Mouse (Mus musculus) CD4-positive, CD25-positive, alpha-beta regulatory T cell, adult 9 weeks (primary cell): Measurements from ENCODE around the gene Eef1a1. TPM values are rescaled to one million over a fixed set of nuclear protein-coding genes. Genes with fewer than 3 reads are reported as not detected.

ENCODE experiments used
- polyA plus RNA-seq: library from polyadenylated mRNA; unstranded; fragments of 100-300 nt; shearing (Covaris generic); gene quantifications from one replicate; pipeline ENCODE4 v1.2.1, GENCODE M21; 2017

Eef1a1 gene
- polyA plus RNA-seq, result 5,755 TPM

GRCm38 (mm10) chr9:78488890-78489420, at the start of gene Eef1a1:
Eef1a1 (minus strand) TSS chr9:78489151.

GRCm38 (mm10) chr9:78447973-78448873, 40.7 kb downstream of the Eef1a1 start, which contains the start of the genes Mto1 and Gm17324:
Mto1 (plus strand) TSS chr9:78448208.
Gm17324 (minus strand) TSS chr9:78448786.

GRCm38 (mm10) chr9:78442579-78443392, 46.2 kb downstream of the Eef1a1 start, which contains the start of gene Cgas:
Cgas (minus strand) TSS chr9:78443237.

Other genes with a start within 250 kb of the Eef1a1 start
- not detected for gene Gm3776, start 232.0 kb downstream of the Eef1a1 start, polyA plus RNA-seq
- gene Gm10639, start 199.2 kb downstream of the Eef1a1 start, polyA plus RNA-seq, result not detected
- not detected for gene Omt2a, start 174.4 kb downstream of the Eef1a1 start, polyA plus RNA-seq
- not detected for gene Omt2b, start 161.6 kb downstream of the Eef1a1 start, polyA plus RNA-seq
- not detected for gene Gsta2, start 133.4 kb downstream of the Eef1a1 start, polyA plus RNA-seq
- gene Dppa5a, start 121.0 kb downstream of the Eef1a1 start, polyA plus RNA-seq, result not detected
- gene Ooep, start 110.4 kb downstream of the Eef1a1 start, polyA plus RNA-seq, result not detected
- gene Ddx43, start 93.4 kb downstream of the Eef1a1 start, polyA plus RNA-seq, result 2.8 TPM
- gene Cgas, start 45.9 kb downstream of the Eef1a1 start, polyA plus RNA-seq, result 1.3 TPM
- gene Mto1, start 40.9 kb downstream of the Eef1a1 start, polyA plus RNA-seq, result 9.6 TPM
- not detected for gene Gm17324, start 40.4 kb downstream of the Eef1a1 start, polyA plus RNA-seq
- 16.7 TPM for gene Slc17a5, start 98.9 kb upstream of the Eef1a1 start, polyA plus RNA-seq
- 0.42 TPM for gene Cd109, start 126.4 kb upstream of the Eef1a1 start, polyA plus RNA-seq